Mouse (Mus musculus): Measurements from ENCODE around the gene Taf3. TPM values are rescaled to one million over a fixed set of nuclear protein-coding genes. Genes with fewer than 3 reads are reported as not detected.

The Taf3 gene
- total and polyA plus RNA-seq, 3 experiments = 8.3 to 20.9 TPM; not detected in 1

DNA sequence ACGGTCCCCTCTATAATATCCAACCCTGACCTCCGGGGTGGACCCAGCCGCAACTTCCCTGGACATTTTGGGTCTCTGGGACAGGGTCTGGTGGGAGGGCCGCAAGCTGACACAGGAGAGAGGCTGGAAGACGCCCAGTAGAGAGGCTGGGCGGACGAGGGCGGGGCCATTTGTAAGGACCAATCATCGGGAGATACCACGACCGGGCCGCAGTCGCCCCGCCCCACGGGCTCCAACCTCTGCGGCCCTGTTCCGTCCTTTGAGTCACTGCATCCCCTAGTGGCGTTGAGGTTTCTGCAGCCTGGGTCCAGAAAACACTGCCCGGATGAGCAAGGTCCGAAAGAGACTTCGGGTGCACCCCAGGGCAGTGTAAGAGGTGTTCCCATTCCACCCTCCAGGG is 168.9 kb downstream of the Taf3 start:
- Histone ChIP-seq H3K79me2 (ENCODE audit: control insufficient read depth, insufficient read depth, low read length, poor library complexity) (no peaks in the 10 kb centered on the region; the same call in 1 of the 2 replicates), H3K4me3 (ENCODE audit: control insufficient read depth in 1 of 2, insufficient read depth in 1 of 2, low read depth in 2 of 2, low read length in 2 of 2) (peak overlapping the region; percentile 68 to 95), H3K4me1 (ENCODE audit: control insufficient read depth in 1 of 2, insufficient read depth in 2 of 2, low read length in 2 of 2) (no peaks in the 10 kb centered on the region; a peak in 1 of 4 replicates), H3K27me3 (ENCODE audit: control insufficient read depth in 1 of 2, insufficient read depth in 2 of 2, low read length in 2 of 2) (no peaks in the 10 kb centered on the region), H3K27ac (ENCODE audit: control insufficient read depth, low read depth, low read length) (no peak overlapping the region; the same call in 1 of the 2 replicates), H3K9ac (ENCODE audit: control insufficient read depth, low read depth, low read length, poor library complexity, severe bottlenecking) (peak overlapping the region; percentile 68), H3K36me3 (ENCODE audit: control insufficient read depth in 1 of 2, insufficient read depth in 2 of 2, low read length in 2 of 2) (no peaks in the 10 kb centered on the region), H3K9me3 (replicated peaks; ENCODE audit: insufficient read depth, low read length) (no peaks in the 10 kb centered on the region)
- TF ChIP-seq ZMIZ1 (IDR thresholded peaks at IDR 0.05; ENCODE audit: low read depth, low read length) (no peak), USF2 (IDR thresholded peaks at IDR 0.05; ENCODE audit: borderline replicate concordance in 1 of 2, insufficient read depth in 1 of 2, low read depth in 1 of 2, low read length in 2 of 2) (no peak), TCF12 (IDR thresholded peaks at IDR 0.05; ENCODE audit: low read depth, low read length) (no peak), USF1 (IDR thresholded peaks at IDR 0.05; ENCODE audit: low read depth, low read length) (no peak), POLR2AphosphoS2 (IDR thresholded peaks at IDR 0.05; ENCODE audit: low read length) (no peak), MXI1 (IDR thresholded peaks at IDR 0.05; ENCODE audit: low read depth, low read length) (peak; percentile 48), ZKSCAN1 (IDR thresholded peaks at IDR 0.05; ENCODE audit: low read depth, low read length) (no peak), ELF1 (IDR thresholded peaks at IDR 0.05; ENCODE audit: low read depth, low read length) (no peak), CTCF (IDR thresholded peaks at IDR 0.05 in 2 of 3, conservative IDR thresholded peaks at IDR 0.05 in 1 of 3; ENCODE audit: control insufficient read depth in 1 of 3, insufficient read depth in 1 of 3, low read depth in 2 of 3, low read length in 3 of 3, poor library complexity in 1 of 3, severe bottlenecking in 1 of 3) (peak; percentile 67 to 75 (median 74)), RCOR1 (IDR thresholded peaks at IDR 0.05; ENCODE audit: low read depth, low read length) (no peak), KAT2A (conservative IDR thresholded peaks at IDR 0.05; ENCODE audit: low read depth, low read length) (no peak), ZC3H11A (IDR thresholded peaks at IDR 0.05; ENCODE audit: low read depth, low read length) (peak; percentile 48), RAD21 (IDR thresholded peaks at IDR 0.05; ENCODE audit: low read depth, low read length) (peak; percentile 78), SMC3 (IDR thresholded peaks at IDR 0.05; ENCODE audit: low read depth, low read length) (peak; percentile 69), HCFC1 (IDR thresholded peaks at IDR 0.05; ENCODE audit: low read depth, low read length) (peak; percentile 40; the same call in 1 of the 2 replicates), MAX (IDR thresholded peaks at IDR 0.05; ENCODE audit: low read length) (no peak), MAZ (IDR thresholded peaks at IDR 0.05; ENCODE audit: low read depth, low read length) (no peak), ETS1 (IDR thresholded peaks at IDR 0.05; ENCODE audit: low read depth, low read length) (no peak), SIN3A (IDR thresholded peaks at IDR 0.05; ENCODE audit: low read length) (peak; percentile 50; the same call in 1 of the 2 replicates)
- DNase-seq (ENCODE audit: low read depth, low spot score) = peak; percentile 94

DNA sequence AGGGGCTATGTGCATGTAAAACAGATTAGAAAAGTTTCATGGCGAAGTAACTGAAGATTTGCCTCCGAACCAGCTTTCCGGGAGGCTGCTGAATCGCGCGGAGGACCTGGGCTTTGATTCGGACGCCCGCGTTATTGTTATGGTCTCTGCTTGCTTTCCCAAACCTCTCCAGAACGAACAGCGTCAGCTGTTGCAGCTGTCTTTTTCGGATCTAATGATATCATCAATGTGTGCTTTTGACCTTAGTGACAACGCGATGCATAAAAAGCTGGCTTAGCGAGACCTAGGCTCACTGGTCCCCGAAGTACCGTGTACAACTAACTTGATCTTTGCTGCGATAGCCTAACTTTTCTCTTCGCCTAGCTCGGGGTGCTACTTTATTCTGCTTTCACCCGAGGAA is 169.3 kb downstream of the Taf3 start:
- Histone ChIP-seq H3K27ac (ENCODE audit: control insufficient read depth, low read depth, low read length) (peak overlapping the region; percentile 50), H3K36me3 (ENCODE audit: control insufficient read depth in 1 of 2, insufficient read depth in 2 of 2, low read length in 2 of 2) (no peaks in the 10 kb centered on the region), H3K4me3 (ENCODE audit: control insufficient read depth in 1 of 2, insufficient read depth in 1 of 2, low read depth in 2 of 2, low read length in 2 of 2) (peak overlapping the region; percentile 68 to 95), H3K9me3 (replicated peaks; ENCODE audit: insufficient read depth, low read length) (no peaks in the 10 kb centered on the region), H3K9ac (ENCODE audit: control insufficient read depth, low read depth, low read length, poor library complexity, severe bottlenecking) (peak overlapping the region; percentile 68), H3K79me2 (ENCODE audit: control insufficient read depth, insufficient read depth, low read length, poor library complexity) (no peaks in the 10 kb centered on the region; the same call in 1 of the 2 replicates), H3K4me1 (ENCODE audit: control insufficient read depth in 1 of 2, insufficient read depth in 2 of 2, low read length in 2 of 2) (no peaks in the 10 kb centered on the region; a peak in 1 of 4 replicates), H3K27me3 (ENCODE audit: control insufficient read depth in 1 of 2, insufficient read depth in 2 of 2, low read length in 2 of 2) (no peaks in the 10 kb centered on the region)
- DNase-seq (ENCODE audit: low read depth, low spot score) = no peak
- TF ChIP-seq GATA1 (IDR thresholded peaks at IDR 0.05; ENCODE audit: low read depth, low read length) (peak; percentile 25; the same call in 1 of the 2 replicates), ZKSCAN1 (IDR thresholded peaks at IDR 0.05; ENCODE audit: low read depth, low read length) (no peak)

Data from MEL (cell line).